Mouse (Mus musculus): Measurements from ENCODE around the gene Cyb5rl.

- no peak for TF ChIP-seq CTCF (IDR thresholded peaks at IDR 0.05; ENCODE audit: low read depth)
- TF ChIP-seq EP300 (IDR thresholded peaks at IDR 0.05; ENCODE audit: low read depth), result no peak
Measured at GRCm38 (mm10) chr4:107020287-107021000, 46.3 kb upstream of the Cyb5rl start.

All from liver, embryonic 14.5 days (tissue).